ENCODE assay signal across 21 mouse cellular contexts in the genomic region with DNA sequence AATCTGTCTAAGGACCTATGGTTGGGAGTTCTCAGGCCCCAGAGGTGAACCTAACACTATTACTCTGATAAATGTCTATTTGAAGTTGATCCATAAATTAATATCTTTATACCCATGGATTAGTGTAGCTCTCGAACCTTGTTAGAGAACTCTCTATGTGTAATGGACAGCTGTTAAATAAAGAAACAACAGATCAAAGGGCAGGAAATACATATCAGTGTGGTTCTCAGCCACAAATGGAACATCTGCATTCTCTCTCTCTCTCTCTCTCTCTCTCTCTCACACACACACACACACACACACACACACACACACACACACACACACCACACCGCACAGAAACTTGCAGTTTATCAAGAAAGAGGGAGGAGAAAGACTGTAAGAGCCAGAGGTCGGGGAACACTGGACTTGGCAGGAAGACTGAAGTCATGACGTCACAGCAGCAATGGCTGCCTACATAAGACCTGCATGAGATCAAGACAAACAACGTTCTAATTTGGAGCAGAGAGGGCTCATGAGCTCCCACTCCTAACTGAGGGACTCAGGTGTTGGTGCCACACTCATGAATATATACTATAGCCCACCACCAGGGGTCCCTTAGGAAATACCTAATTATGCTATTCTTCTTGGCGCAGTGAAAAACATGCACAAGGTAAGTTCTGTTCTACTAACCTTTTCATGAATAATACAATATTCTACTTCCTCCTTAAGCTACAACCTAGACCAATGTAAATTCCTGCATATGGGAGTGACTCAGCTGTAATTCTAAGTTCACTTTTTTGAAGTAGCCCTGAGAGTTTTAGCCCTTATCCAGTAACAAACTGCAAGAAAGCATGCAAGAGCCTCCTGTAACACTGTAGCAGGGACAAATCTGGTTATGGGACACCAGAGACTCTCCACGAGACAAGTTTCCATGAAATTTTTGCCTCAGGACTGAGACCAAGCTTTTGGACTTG. TPM values are rescaled to one million over a fixed set of nuclear protein-coding genes. Genes with fewer than 3 reads are reported as not detected.
DNase-seq lines count a peak whose midpoint lies in the region; ATAC-seq and TF ChIP-seq lines count a peak whose summit lies in the region.
"Had no signal": no experiment of that assay in that cellular context is flagged by ENCODE, and none has a peak within 500 bp of the region (broad histone marks: within the 10 kb centered on the region; RNA-seq: fewer than 3 reads in every experiment).

No protein-coding gene starts in this region.

- H3K4me1 ChIP-seq in kidney, postnatal 0 days (replicated peaks; ENCODE audit: insufficient read depth, low read length): no peaks in the 10 kb centered on the region
- peaks cover 0 to 6% of the 10 kb centered on the region in 2 experiments; a peak in 1 of 4 replicates for H3K4me1 ChIP-seq in MEL (ENCODE audit: control insufficient read depth in 1 of 2, insufficient read depth in 2 of 2, low read length in 2 of 2)
- H3K4me1 ChIP-seq: heart, embryonic 13.5 days; neural tube, embryonic 12.5 days had no signal

- H3K9me3 ChIP-seq in kidney, postnatal 0 days (replicated peaks; ENCODE audit: low read length): no peaks in the 10 kb centered on the region
- no peaks in the 10 kb centered on the region for H3K9me3 ChIP-seq in MEL (replicated peaks; ENCODE audit: insufficient read depth, low read length)
- H3K9me3 ChIP-seq: heart, embryonic 13.5 days; neural tube, embryonic 12.5 days had no signal

- no peak overlapping the region for H3K4me2 ChIP-seq in kidney, postnatal 0 days (ENCODE audit: low read length)
- H3K4me2 ChIP-seq: heart, embryonic 13.5 days; hindbrain, embryonic 14.5 days; neural tube, embryonic 12.5 days had no signal

- H3K36me3 ChIP-seq in kidney, postnatal 0 days (ENCODE audit: insufficient read depth, low read length): no peaks in the 10 kb centered on the region
- H3K36me3 ChIP-seq in MEL (ENCODE audit: control insufficient read depth in 1 of 2, insufficient read depth in 2 of 2, low read length in 2 of 2): peaks cover 0 to 3% of the 10 kb centered on the region in 2 experiments; a peak in 2 of 4 replicates
- H3K36me3 ChIP-seq: heart, embryonic 13.5 days; neural tube, embryonic 12.5 days had no signal

- no peak overlapping the region for H3K27ac ChIP-seq in kidney, postnatal 0 days
- H3K27ac ChIP-seq in MEL (ENCODE audit: control insufficient read depth, low read depth, low read length): no peak overlapping the region
- H3K27ac ChIP-seq: heart, embryonic 13.5 days; hindbrain, embryonic 14.5 days; neural tube, embryonic 12.5 days had no signal

- H3K79me2 ChIP-seq in MEL (ENCODE audit: control insufficient read depth, insufficient read depth, low read length, poor library complexity): no peaks in the 10 kb centered on the region

- 70% methylated on average over 7 of the region's 7 CpGs for WGBS in kidney, postnatal 0 days

- no peaks in the 10 kb centered on the region for H3K27me3 ChIP-seq in kidney, postnatal 0 days (ENCODE audit: insufficient read depth, low read length)
- H3K27me3 ChIP-seq in MEL (ENCODE audit: control insufficient read depth in 1 of 2, insufficient read depth in 2 of 2, low read length in 2 of 2): no peaks in the 10 kb centered on the region; a peak in 1 of 4 replicates
- H3K27me3 ChIP-seq: heart, embryonic 13.5 days; neural tube, embryonic 12.5 days had no signal

- TF ChIP-seq POLR2A in MEL (IDR thresholded peaks at IDR 0.05; ENCODE audit: control insufficient read depth in 1 of 2, insufficient read depth in 1 of 2, low read depth in 1 of 2, low read length in 2 of 2, poor library complexity in 1 of 2): no peak

- TF ChIP-seq RAD21 in MEL (IDR thresholded peaks at IDR 0.05; ENCODE audit: low read depth, low read length): no peak

- no peak overlapping the region for H3K4me3 ChIP-seq in kidney, postnatal 0 days (replicated peaks; ENCODE audit: low read depth, low read length)
- H3K4me3 ChIP-seq in MEL (ENCODE audit: control insufficient read depth in 1 of 2, insufficient read depth in 1 of 2, low read depth in 2 of 2, low read length in 2 of 2): no peak overlapping the region
- H3K4me3 ChIP-seq: heart, embryonic 13.5 days; neural tube, embryonic 12.5 days had no signal

- peak; percentile 21; the same call in 1 of the 2 replicates for TF ChIP-seq CTCF in kidney, postnatal 0 days (IDR thresholded peaks at IDR 0.05; ENCODE audit: low read depth)
- TF ChIP-seq CTCF in MEL (IDR thresholded peaks at IDR 0.05 in 2 of 3, conservative IDR thresholded peaks at IDR 0.05 in 1 of 3; ENCODE audit: control insufficient read depth in 1 of 3, insufficient read depth in 1 of 3, low read depth in 2 of 3, low read length in 3 of 3, poor library complexity in 1 of 3, severe bottlenecking in 1 of 3): 0 out of 6 replicates have a peak, but pooled peaks of 1 of the 3 experiments have one; percentile 4

- intact Hi-C loops in heart, postnatal 14 days (cut with DNase I): no loop called here

- no peak for DNase-seq in kidney, postnatal 0 days (ENCODE audit: low spot score)
- no peak for DNase-seq in kidney, postnatal 4 days
- DNase-seq in CD4-positive helper T cell, adult 2 months (ENCODE audit: low read depth, low spot score): peak; percentile 51
- DNase-seq in MEL (ENCODE audit: low read depth, low spot score): peak; percentile 65
- no peak for DNase-seq in B cell, adult 2 months
- DNase-seq in heart, adult 18-20 months: no peak
- DNase-seq in heart, postnatal 14 days: no peak
- DNase-seq: gastrocnemius, postnatal 10 days; kidney, adult 8-10 months; midbrain, embryonic 14.5 days had no signal

- ATAC-seq in kidney, postnatal 0 days (replicated peaks; ENCODE audit: low FRiP score, low read depth): no peak
- ATAC-seq in inflammation-experienced regulatory T-cells, adult 6 months: peak; percentile 86

- TF ChIP-seq EP300 in MEL (IDR thresholded peaks at IDR 0.05; ENCODE audit: low read depth in 1 of 2, low read length in 2 of 2): no peak

- no peak overlapping the region for H3K9ac ChIP-seq in kidney, postnatal 0 days (ENCODE audit: low read depth, low read length)
- H3K9ac ChIP-seq in MEL (ENCODE audit: control insufficient read depth, low read depth, low read length, poor library complexity, severe bottlenecking): no peak overlapping the region
- H3K9ac ChIP-seq: heart, embryonic 13.5 days; hindbrain, embryonic 14.5 days; neural tube, embryonic 12.5 days had no signal

TF ChIP-seq in MEL, 35 proteins besides CTCF, POLR2A, EP300 and RAD21:
- no peak for TF ChIP-seq NRF1 (IDR thresholded peaks at IDR 0.05; ENCODE audit: insufficient read depth, low read depth, low read length, poor library complexity, severe bottlenecking)
- TF ChIP-seq TBP (IDR thresholded peaks at IDR 0.05; ENCODE audit: low read depth, low read length): no peak
- no peak for TF ChIP-seq ELF1 (IDR thresholded peaks at IDR 0.05; ENCODE audit: low read depth, low read length)
- no peak for TF ChIP-seq CHD2 (IDR thresholded peaks at IDR 0.05; ENCODE audit: low read length)
- TF ChIP-seq POLR2AphosphoS2 (IDR thresholded peaks at IDR 0.05; ENCODE audit: low read length): no peak
- TF ChIP-seq USF2 (IDR thresholded peaks at IDR 0.05; ENCODE audit: borderline replicate concordance in 1 of 2, insufficient read depth in 1 of 2, low read depth in 1 of 2, low read length in 2 of 2): no peak
- TF ChIP-seq HCFC1 (IDR thresholded peaks at IDR 0.05; ENCODE audit: low read depth, low read length): no peak
- no peak for TF ChIP-seq BHLHE40 (IDR thresholded peaks at IDR 0.05; ENCODE audit: borderline replicate concordance, low read depth, low read length)
- no peak for TF ChIP-seq MAZ (IDR thresholded peaks at IDR 0.05; ENCODE audit: low read depth, low read length)
- no peak for TF ChIP-seq ETS1 (IDR thresholded peaks at IDR 0.05; ENCODE audit: low read depth, low read length)
- TF ChIP-seq UBTF (IDR thresholded peaks at IDR 0.05; ENCODE audit: borderline replicate concordance, insufficient read depth, low read depth, low read length): no peak
- TF ChIP-seq POLR2AphosphoS5 (IDR thresholded peaks at IDR 0.05; ENCODE audit: borderline replicate concordance, low read depth, low read length): no peak
- no peak for TF ChIP-seq MAFK (IDR thresholded peaks at IDR 0.05; ENCODE audit: borderline replicate concordance, low read depth, low read length)
- TF ChIP-seq E2F4 (IDR thresholded peaks at IDR 0.05; ENCODE audit: borderline replicate concordance, low read depth, low read length): no peak
- no peak for TF ChIP-seq GATA1 (IDR thresholded peaks at IDR 0.05; ENCODE audit: low read depth, low read length)
- TF ChIP-seq SMC3 (IDR thresholded peaks at IDR 0.05; ENCODE audit: low read depth, low read length): no peak
- TF ChIP-seq MYB (IDR thresholded peaks at IDR 0.05; ENCODE audit: low read depth, low read length): no peak
- TF ChIP-seq NELFE (IDR thresholded peaks at IDR 0.05; ENCODE audit: low read depth, low read length): no peak
- no peak for TF ChIP-seq MEF2A (IDR thresholded peaks at IDR 0.05; ENCODE audit: extremely low read depth, insufficient replicate concordance, low read depth, low read length, poor library complexity, severe bottlenecking)

RNA-seq across cellular contexts. Expression of a gene that starts 12.4 kb away (rescaled TPM):
- 1.4 TPM in 2 replicates for polyA plus RNA-seq in kidney, postnatal 0 days (2015; fragmentation: Nextera tagmentation; extraction: Ambion mirVana)
- total RNA-seq in MEL (2012; rRNA removed): not detected in 2 replicates
- not detected for polyA plus RNA-seq in MEL (2012; ENCODE audit: insufficient read depth in 1 of 2, insufficient read length in 2 of 2, low read depth in 1 of 2, low replicate concordance in 2 of 2, missing spikeins in 1 of 2)
- under 1 TPM in 1 of 3 experiments, not detected in 2; 0.07 TPM for polyA plus RNA-seq in inflammation-experienced regulatory T-cells, adult 6 months (2017; shearing (Covaris generic))
- total RNA-seq in heart, adult 18-20 months (2021): 1 to 10 TPM; 6.1 to 7.0 TPM
- total RNA-seq in heart, postnatal 14 days (2021): 1 to 10 TPM; 3.8 to 4.3 TPM

RNA-seq across cellular contexts. Expression of a gene that starts 14.8 kb away (rescaled TPM):
- polyA plus RNA-seq in kidney, postnatal 0 days (2015; fragmentation: Nextera tagmentation; extraction: Ambion mirVana): not detected in 2 replicates
- total RNA-seq in MEL (2012; rRNA removed): not detected in 2 replicates
- not detected for polyA plus RNA-seq in MEL (2012; ENCODE audit: insufficient read depth in 1 of 2, insufficient read length in 2 of 2, low read depth in 1 of 2, low replicate concordance in 2 of 2, missing spikeins in 1 of 2)
- not detected for polyA plus RNA-seq in inflammation-experienced regulatory T-cells, adult 6 months (2017; shearing (Covaris generic))
- total RNA-seq in heart, adult 18-20 months (2021): not detected
- not detected for total RNA-seq in heart, postnatal 14 days (2021)
- total RNA-seq: adrenal gland, postnatal 4 days; gastrocnemius, postnatal 10 days; layer of hippocampus, adult 18-20 months; left cerebral cortex, postnatal 14 days; liver, adult 2 months had no signal
- polyA plus RNA-seq: heart, embryonic 13.5 days; hindbrain, embryonic 14.5 days; liver, adult 2 months; lung, embryonic 16.5 days; midbrain, embryonic 14.5 days; neural tube, embryonic 12.5 days; small intestine, adult 2 months; stomach, embryonic 16.5 days had no signal

Comparison
In these comparisons a context has a peak if more than half of its experiments do, and no peak if none do; other contexts are left out.
1. DNase-seq: peak in CD4-positive helper T cell, adult 2 months (single experiment) and MEL (single experiment); none in kidney, postnatal 0 days (single experiment), kidney, postnatal 4 days (0 of 2), B cell, adult 2 months (0 of 2), heart, adult 18-20 months (0 of 2) and heart, postnatal 14 days (0 of 2).